Mouse (Mus musculus) G1E (cell line): Measurements from ENCODE around the gene Lhfpl4.

ENCODE experiments used
- CTCF ChIP-seq: IDR thresholded peaks from 2 replicates; pipeline ENCODE4 v1.5.1; 2012; ENCODE audit warnings: low read depth, low read length, inconsistent platforms, mixed read lengths
- GATA1 ChIP-seq: IDR thresholded peaks from 2 replicates; pipeline ENCODE4 v1.6.1; 2012; ENCODE audit warnings: borderline replicate concordance, low read length, inconsistent platforms, mixed read lengths
- GATA2 ChIP-seq: IDR thresholded peaks from 2 replicates; pipeline ENCODE4 v1.6.1; 2012; ENCODE audit warnings: low read depth, low read length, inconsistent platforms, borderline replicate concordance
- POLR2AphosphoS5 ChIP-seq: IDR thresholded peaks from 2 replicates; pipeline ENCODE4 v1.6.1; 2012; ENCODE audit warnings: low read depth, low read length, inconsistent platforms; ENCODE audit not compliant: insufficient replicate concordance
- TAL1 ChIP-seq: conservative IDR thresholded peaks from 2 replicates; pipeline ENCODE4 v1.6.1; 2012; ENCODE audit warnings: low read depth, low read length, inconsistent platforms, mixed read lengths

- TF ChIP-seq CTCF (no peak), POLR2AphosphoS5 (no peak), GATA2 (no peak), GATA1 (no peak), TAL1 (no peak)
These were observed 41.1 kb downstream of the Lhfpl4 start for GRCm38 (mm10) chr6:113154071-113154470.
